Mouse (Mus musculus) R1 (cell line): Measurements from ENCODE around the gene Tldc1.
A peak's percentile ranks its signal among the peaks of the same experiment; 100 is the strongest.

ENCODE experiments used
- DNase-seq: peaks from one replicate; pipeline ENCODE4 v3.0.0-alpha.2; 2018; ENCODE audit warnings: low read depth, low spot score

The Tldc1 gene

GRCm38 (mm10) chr8:119778263-119778662 lies at the start of gene Tldc1:
Tldc1 (minus strand) TSS chr8:119778416.
- DNase-seq, result peak; percentile 98

GRCm38 (mm10) chr8:119827721-119828153 lies 49.5 kb upstream of the Tldc1 start:
- DNase-seq, result no peak

- DNase-seq, result no peak
These were observed 48.8 kb upstream of the Tldc1 start for GRCm38 (mm10) chr8:119826982-119827381.

- no peak for DNase-seq
These were observed 47.9 kb upstream of the Tldc1 start for GRCm38 (mm10) chr8:119825950-119826730.

- no peak for DNase-seq
These were observed 46.6 kb upstream of the Tldc1 start for GRCm38 (mm10) chr8:119824809-119825273.

- DNase-seq, result no peak
These were observed 45.9 kb upstream of the Tldc1 start for GRCm38 (mm10) chr8:119824100-119824499.

GRCm38 (mm10) chr8:119823278-119823677 lies 45.1 kb upstream of the Tldc1 start:
- no peak for DNase-seq

GRCm38 (mm10) chr8:119821691-119822090 lies 43.5 kb upstream of the Tldc1 start:
- DNase-seq, result no peak

GRCm38 (mm10) chr8:119819976-119820375 lies 41.8 kb upstream of the Tldc1 start:
- DNase-seq, result no peak

- DNase-seq, result no peak
These were observed 41.1 kb upstream of the Tldc1 start for GRCm38 (mm10) chr8:119819316-119819715.

- DNase-seq, result peak; percentile 44
These were observed 39.2 kb upstream of the Tldc1 start for GRCm38 (mm10) chr8:119817446-119817845.

- no peak for DNase-seq
These were observed 38.0 kb upstream of the Tldc1 start for GRCm38 (mm10) chr8:119816219-119816618.

- DNase-seq, result no peak
These were observed 34.6 kb upstream of the Tldc1 start for GRCm38 (mm10) chr8:119812650-119813431.

- no peak for DNase-seq
These were observed 33.7 kb upstream of the Tldc1 start for GRCm38 (mm10) chr8:119811925-119812324.

- no peak for DNase-seq
These were observed 32.8 kb upstream of the Tldc1 start for GRCm38 (mm10) chr8:119810953-119811499.

- peak; percentile 66 for DNase-seq
These were observed 32.1 kb upstream of the Tldc1 start for GRCm38 (mm10) chr8:119810127-119810868.

GRCm38 (mm10) chr8:119809620-119810019 lies 31.4 kb upstream of the Tldc1 start:
- no peak for DNase-seq

- DNase-seq, result no peak
These were observed 29.5 kb upstream of the Tldc1 start for GRCm38 (mm10) chr8:119807687-119808086.

- DNase-seq, result no peak
These were observed 28.4 kb upstream of the Tldc1 start for GRCm38 (mm10) chr8:119806422-119807263.

- no peak for DNase-seq
These were observed 27.1 kb upstream of the Tldc1 start for GRCm38 (mm10) chr8:119805275-119805674.

GRCm38 (mm10) chr8:119802592-119802991 lies 24.4 kb upstream of the Tldc1 start:
- DNase-seq, result peak; percentile 89
